Mouse (Mus musculus): ENCODE data around the gene Lrrc8c. TPM values are rescaled to one million over a fixed set of nuclear protein-coding genes. Genes with fewer than 3 reads are reported as not detected.

The Lrrc8c gene
- total RNA-seq, 2 experiments from 2014 or later = 8.3 to 11.0 TPM

Other genes starting within 250 kb of the Lrrc8c start
- gene Gm43302, start 225.7 kb upstream of the Lrrc8c start, total RNA-seq (2021) = under 1 TPM in 1 of 2 experiments, not detected in 1; 0.89 TPM
- gene Gbp6, start 225.7 kb upstream of the Lrrc8c start, total RNA-seq (2021) = 1 to 10 TPM; 1.4 to 2.5 TPM
- 1 to 10 TPM; 1.6 TPM for gene Lrrc8b, start 103.6 kb upstream of the Lrrc8c start, total RNA-seq (2021)
- gene Lrrc8d, start 180.6 kb downstream of the Lrrc8c start, total RNA-seq (2021) = 1 to 10 TPM; 3.0 to 4.4 TPM

Measured in gastrocnemius, postnatal 36 days (tissue).